Mouse (Mus musculus): ENCODE results near the gene Lias.

The Lias gene

DNA sequence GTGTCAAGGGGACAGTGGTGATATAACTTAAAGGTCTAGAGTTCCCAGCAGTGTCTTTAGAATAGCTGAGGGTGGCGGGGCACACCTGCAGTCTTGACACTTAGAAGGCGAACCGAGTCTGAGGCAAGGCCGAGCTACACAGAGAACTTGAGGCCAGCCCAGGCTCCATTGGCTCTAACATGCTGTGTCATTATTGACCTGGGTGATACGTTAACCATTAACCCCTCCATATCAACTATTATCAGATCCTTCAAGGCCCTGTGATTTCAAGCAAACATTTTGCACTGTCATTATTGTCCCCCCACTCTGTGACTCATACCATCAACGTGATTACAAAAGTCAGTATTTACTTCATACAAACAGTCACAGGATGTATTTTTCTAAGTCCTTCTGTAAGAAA is 32.9 kb downstream of the Lias start:
- no peak for DNase-seq (ENCODE audit: low read depth, low spot score)

- DNase-seq (ENCODE audit: low read depth, low spot score): no peak
Observed at GRCm38 (mm10) chr5:65425251-65425650, 34.0 kb downstream of the Lias start.

DNA sequence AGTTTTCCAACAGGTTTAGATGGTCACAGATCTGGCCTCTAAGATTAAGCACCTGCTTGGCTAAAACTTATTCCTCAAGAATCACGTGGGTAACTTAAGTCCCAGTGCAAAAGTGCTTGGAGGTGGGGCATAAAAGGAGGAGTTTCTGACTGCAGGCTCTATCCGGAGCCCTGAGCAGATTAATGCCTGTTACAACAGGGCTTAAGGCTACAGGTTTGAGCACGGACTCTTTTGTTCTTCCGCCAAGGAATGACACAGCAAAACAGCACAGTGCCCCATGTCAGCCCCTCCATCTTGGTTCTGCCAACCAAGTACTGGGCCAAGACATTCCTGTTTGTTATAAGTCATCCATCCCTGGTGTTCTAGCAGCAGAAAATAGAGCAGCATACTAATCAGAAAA is 37.0 kb downstream of the Lias start:
- no peak for DNase-seq (ENCODE audit: low read depth, low spot score)

DNA sequence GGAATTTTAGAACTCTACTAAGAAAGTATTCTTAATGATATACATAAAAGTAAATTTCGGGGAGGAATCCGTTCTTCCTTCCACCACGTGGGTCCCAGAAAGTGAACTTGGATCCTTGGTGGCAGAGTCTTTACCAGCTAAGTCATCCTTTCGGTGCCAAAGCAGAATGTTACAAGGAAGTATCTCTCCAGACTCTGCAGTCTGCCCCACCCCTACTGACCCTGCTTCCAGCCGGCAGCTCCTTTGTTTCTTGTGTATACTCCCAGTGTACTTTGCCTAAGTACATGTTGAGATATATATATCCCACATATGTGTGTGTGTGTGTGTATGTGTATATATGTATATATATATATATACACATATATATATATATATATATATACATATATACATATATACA is 38.1 kb downstream of the Lias start:
- no peak for DNase-seq (ENCODE audit: low read depth, low spot score)

DNA sequence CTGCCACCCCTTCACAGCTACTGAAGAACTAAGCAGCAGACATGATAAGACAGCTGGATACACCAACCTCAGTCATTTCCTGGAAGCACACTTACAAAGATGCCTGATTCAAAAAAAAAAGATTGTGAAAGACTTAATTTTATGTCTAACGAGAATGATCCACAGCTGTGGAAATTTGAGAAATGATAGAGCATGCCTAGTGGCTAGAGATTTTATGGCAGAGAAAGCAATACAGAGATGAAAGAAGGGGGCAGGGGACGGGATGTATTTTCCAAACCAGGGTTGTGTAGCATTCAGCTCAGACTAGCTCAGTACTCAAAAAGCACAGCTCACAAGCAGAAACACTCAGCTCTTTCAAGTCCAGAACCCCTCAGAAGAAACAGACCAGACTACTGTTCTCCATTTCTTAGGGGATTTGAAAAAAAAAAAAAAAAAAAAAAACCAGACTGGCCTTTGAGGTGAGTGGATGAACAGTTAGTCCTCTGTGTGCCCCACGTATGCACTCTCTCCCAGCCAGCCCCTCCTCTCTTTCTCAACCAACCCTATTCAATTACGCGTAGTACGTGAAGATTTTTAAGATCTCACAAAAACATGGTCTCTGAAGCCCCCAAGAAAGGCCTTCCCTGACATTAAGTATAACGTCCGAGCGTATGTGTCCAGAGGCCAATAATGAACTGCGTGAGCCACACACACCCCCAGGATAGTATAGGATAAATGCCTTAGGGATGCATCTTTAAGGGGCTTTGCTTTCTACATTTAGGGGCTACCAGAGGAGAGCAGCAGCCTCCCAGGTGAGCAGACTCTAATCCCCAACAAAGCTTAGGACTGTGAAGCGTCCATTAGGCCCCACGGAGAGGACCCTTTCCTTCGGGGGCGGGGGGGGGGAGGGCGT is 43.4 kb downstream of the Lias start:
- DNase-seq (ENCODE audit: low read depth, low spot score): peak; percentile 35

DNA sequence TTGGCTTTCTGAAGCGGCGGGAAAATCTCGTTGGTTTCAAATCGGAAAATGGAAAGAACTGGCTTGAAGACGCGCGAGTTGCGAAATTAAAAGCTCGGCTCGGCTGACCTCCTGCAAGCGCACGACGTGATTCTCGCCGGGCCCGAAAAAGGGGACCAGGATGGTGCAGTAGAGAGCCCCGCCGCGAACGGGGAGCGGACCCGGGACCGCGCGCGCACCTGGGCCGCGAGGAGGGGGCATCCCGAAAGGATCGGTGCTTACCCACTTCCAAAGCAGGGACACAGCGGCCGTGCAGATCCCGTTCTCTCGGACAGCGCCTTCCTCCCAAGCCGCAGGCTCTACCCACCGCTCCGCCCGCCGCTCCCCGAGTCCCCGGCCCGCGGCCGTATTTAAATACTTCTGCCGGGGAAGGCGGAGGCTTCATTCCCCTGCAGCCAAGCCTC is 44.1 kb downstream of the Lias start:
- no peak for DNase-seq (ENCODE audit: low read depth, low spot score)

- peak; percentile 97 for DNase-seq (ENCODE audit: low read depth, low spot score)
Observed at GRCm38 (mm10) chr5:65435806-65436561, 44.7 kb downstream of the Lias start, which contains the start of gene Ugdh. Ugdh (minus strand) TSS chr5:65435949.

DNA sequence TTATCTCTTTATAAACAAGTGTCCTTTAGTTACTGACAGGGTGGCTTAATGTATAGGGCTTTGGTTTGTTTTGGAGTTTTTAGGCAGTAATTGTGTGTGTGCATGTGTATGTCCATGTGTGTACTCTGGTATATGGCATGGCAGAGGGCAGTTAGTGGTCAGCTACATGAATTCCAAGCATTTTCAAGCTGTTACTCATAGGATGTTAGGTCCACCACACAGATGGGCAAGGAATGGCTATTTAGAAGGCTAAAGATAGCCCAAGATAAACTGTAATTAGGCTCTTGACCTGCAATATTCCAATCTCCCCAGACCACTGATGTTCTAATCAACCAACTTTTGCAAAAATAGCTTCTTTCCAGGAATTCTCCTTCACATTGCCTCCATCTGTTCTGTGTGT is 46.7 kb downstream of the Lias start:
- DNase-seq (ENCODE audit: low read depth, low spot score): no peak

- DNase-seq (ENCODE audit: low read depth, low spot score): no peak
Observed at GRCm38 (mm10) chr5:65444981-65445380, 53.7 kb downstream of the Lias start.

DNA sequence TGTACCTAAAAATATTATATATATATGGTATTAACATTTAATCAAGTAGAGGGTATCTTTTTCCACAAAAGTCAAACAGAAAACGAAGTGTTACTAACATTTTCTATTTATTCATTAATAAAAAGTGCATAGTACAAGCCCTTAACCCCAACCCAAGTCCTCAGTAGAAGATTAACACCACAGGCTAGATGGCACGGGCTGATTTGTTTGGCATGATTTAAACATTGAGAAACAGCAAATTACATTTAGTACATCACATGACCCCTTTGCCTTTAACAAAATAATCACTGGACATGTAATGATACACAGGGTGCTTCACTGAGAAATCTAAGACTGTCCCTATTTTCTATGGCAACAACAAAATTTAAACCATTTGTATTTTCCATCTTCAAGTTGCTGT is 55.5 kb downstream of the Lias start:
- DNase-seq (ENCODE audit: low read depth, low spot score): no peak

DNA sequence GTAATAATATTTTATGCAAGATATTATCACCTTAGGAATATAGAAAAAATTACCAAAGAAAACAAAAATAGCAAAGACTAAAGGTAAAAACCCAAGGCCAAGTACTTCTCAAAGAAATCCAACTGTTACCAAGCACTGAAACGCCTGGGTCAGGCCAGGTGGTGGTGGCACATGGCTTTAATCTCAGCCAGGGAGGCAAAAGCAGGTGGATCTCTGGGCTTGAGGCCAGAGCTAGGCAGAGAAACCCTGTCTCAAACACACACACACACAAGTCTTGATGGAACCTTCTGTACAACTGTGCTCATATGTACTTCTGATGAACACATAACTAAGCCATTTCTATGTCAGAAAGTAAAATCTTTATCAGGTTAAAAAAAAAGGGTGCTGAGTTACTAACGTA is 56.5 kb downstream of the Lias start:
- DNase-seq (ENCODE audit: low read depth, low spot score): no peak

DNA sequence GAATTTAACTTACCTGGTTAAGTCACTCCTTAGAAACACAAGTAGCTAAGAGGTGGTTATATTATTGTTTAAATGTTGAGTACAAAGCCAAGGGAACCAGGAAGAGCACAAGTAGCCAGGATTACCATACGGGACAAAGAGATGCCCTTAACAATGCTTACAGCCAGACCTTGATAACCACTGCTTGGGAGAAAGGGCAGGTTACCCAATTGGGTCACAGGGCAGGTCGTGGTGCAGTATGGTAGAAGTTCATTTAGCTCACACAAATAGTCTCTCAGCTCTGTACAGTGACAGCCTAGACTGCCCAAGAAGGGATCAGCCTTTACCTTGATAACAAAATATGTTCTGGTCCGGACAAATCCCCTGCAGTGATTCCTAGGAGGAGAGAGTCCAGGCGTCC is 57.6 kb downstream of the Lias start:
- no peak for DNase-seq (ENCODE audit: low read depth, low spot score)

DNA sequence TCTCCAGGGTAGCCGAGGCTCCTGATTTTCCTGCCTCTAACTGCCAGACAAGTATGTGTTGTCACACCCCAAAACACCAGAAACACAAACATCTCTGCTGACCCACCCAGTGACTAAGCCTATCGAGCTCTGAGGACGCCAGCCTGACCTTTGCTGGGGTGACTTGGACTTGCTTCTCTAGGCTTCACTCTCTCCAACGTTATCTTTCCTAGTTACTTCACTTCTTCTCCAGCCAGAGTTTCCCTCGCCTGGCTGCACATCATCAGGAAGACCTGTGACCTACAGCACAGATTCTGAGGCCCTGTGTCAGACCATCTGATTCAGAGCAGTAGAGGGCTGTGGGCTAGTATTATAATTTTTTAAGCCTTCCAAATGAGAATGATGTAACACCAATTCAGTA is 63.5 kb downstream of the Lias start:
- DNase-seq (ENCODE audit: low read depth, low spot score): no peak

DNA sequence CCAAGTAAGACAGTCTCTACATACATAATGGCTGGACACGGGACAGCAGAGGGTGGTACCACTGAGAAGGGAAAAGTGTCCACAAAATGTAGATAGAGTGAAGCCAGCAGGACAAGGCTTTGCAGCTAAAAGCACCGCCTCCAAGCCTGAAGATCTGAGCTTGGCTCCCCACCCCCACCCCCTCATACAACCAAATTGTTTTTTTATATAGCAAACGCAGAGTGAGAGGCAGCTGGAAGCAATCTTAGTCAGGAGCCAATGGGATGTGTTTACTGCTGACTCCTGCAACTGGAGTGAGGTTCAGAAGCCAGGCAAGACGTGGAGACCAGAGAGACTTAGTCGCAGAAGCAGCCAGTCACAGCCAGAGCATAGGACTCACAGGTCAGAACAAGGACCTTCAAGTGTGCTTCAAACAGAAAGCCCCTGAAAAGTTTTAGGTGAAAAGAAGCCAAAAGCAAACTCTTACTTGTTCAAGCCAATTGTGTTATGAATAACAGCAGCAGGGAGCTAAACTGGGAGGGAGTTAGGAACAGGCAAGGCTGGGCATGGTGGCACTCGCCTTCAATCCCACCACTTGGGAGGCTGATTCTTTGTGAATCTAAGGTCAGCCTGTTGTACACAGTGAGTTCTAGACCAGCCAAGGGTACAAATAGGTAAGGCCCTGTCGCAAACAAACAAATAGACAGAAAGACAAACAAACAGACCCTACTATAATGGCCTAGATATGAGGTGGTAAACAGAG is 66.0 kb downstream of the Lias start:
- DNase-seq (ENCODE audit: low read depth, low spot score): peak; percentile 76

DNA sequence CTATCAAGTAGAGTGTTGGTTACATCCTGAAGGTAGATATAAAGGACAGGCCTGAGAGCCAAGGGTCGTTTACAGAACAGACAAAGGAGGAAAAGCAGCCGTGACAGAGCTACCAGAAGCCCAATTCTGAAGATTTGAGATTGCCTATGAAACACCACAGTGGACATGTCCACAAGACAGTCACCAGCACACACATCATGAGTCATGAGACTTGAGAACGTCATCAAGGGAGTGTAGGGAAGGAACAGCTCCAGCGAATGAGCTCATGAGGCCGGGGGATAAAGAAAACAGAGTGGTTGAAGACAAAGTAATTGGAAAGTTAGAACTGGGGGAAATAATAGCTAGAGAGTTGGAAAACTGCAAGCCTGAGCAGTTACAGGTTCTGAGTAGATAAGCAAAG is 66.5 kb downstream of the Lias start:
- DNase-seq (ENCODE audit: low read depth, low spot score): no peak

DNA sequence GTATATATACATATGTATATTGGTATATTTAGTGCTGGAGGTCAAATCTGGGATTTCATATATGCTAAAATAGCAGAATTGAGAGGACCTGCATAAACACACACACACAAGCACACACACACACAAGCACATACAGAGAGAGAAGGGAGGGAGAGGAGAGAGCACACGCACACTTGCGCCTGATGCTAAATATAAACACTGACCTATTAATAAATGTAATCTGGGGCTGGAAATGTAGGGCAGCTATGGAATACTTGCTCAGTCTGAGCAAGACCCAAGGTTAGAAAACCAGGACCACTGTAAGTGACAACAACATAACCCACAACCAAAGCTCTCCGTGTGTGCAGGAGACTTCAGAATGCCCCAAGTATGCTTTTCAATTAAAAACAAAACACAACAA is 68.2 kb downstream of the Lias start:
- DNase-seq (ENCODE audit: low read depth, low spot score): no peak
